Mouse (Mus musculus) ZHBTc4 (cell line): Measurements from ENCODE around the gene Map3k9.
A peak's percentile ranks its signal among the peaks of the same experiment; 100 is the strongest.

Experiments used
- DNase-seq: peaks from one replicate; pipeline ENCODE4 v3.0.0-alpha.2; 2011; ENCODE audit warnings: low read depth, low spot score

Map3k9 gene

DNA sequence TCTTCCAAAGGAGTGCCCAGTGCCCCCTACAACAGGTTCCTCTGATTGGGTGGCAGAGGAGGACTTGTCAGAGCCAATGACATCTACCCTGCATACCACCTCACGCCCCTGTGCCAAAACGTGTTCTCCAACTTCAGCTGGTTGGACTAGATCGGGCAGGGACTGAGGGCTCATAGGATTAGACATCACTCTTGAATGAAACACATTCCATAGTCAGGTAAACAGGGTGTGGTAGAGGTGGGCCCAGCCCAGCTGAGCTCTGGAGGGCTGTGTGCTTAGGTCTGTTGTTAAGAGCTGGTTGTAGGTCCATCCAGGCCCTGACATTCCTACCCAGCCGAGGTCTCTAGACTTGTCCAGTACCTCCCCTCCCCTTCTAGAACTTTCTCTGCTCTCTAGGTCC is 68.4 kb downstream of the Map3k9 start:
- DNase-seq, result no peak

DNA sequence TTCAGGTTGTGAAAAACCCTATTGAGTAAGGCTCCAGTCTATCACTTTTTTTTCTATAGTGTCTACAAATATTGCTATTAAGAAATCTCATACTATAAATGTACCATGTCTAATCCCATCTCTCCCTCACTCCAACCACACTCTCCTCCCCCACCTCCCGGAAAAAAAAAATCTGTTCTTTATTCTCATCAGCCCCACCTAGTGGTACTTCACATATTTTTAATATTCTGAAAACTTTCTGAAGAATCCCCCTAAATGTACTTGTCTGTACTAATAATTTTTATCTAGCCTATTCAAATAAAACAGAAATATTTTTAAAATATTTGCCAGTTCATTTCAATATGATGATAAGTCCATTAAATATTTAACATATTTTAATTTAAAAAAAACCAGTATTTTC is 78.1 kb downstream of the Map3k9 start:
- DNase-seq, result no peak

DNA sequence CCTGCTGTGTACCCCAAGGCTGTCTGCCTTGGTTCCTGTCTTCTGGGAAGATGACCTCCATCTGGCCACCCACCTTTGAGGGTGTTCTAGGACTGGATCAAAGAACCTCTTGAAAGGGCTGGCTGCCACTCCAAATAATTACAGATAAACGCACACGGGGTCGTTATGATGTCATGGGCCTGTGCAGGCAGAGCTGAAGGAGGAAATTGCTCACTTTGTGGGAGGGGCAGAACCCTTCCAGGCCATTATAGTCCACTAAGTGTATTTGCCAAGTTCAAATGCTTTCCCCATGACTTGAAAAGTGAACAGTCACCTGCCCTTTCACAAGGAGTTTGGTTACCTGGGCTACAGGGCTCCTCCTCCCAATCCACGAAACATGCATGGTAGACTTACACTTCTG is 83.0 kb downstream of the Map3k9 start:
- no peak for DNase-seq

DNA sequence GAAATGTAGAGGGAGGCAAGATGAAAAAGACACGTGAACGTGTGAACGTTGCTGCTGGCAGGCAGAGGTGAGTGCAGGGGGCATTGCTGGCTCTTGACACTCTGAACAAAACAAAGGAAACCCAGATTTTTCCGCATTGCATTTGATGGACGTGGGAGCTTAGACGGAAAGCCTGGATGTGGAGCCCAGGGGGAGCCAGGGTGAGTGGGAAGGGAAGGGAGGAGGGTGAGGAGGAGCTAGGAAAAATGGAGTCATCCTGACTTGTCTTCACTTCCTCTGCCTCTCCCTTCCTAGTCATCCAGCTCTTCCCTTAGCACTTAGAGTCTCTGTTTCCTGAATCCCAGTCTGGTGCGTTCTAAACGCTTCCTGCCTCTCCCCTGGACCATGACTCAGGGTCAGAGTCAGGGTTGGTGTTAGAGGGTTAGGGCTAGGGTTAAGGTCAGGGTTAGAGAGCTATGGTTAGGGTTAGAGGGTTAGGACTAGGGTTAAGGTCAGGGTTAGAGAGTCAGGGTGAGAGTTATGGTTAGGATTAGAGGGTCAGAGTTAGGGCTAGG is 89.7 kb downstream of the Map3k9 start:
- peak; percentile 21 for DNase-seq

DNA sequence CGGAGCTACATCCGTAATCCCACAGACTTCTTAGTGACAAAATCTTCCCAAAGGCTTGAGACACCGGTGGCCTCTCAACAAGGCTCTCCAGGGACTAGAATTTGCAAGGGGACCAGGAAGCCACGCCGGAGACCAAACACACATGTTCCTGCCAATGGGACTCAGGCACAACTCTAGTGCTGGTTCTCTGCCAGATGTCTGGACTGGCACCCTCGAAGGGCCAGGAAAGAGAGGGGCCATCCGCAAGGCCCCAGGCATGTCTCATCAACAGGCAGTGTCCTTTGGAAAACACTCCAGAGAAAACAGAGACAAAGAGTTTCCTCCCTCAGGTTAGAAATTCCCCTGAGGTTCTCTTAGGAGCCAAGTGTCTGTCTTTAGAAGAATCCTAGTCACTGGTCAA is 90.2 kb downstream of the Map3k9 start:
- no peak for DNase-seq

DNA sequence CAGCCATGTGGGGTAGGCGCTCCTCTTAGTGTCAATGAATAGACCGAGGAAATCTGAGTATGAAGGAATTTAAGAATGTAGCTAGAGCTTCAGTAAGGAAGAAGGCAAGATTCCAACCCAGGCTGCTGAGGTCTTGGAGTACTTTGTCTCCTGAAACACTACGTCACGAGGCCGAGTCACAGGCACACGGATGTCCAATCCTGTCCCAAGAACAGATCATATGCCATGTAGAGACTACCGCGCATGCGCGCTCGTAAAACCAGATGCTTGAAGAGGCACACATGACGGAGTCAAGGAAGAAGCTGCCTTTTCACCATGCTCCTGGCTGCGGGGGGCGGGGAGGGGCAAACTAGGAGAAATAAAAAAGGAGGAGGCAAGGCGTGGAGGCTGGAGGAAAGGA is 90.9 kb downstream of the Map3k9 start:
- peak; percentile 35 for DNase-seq

DNA sequence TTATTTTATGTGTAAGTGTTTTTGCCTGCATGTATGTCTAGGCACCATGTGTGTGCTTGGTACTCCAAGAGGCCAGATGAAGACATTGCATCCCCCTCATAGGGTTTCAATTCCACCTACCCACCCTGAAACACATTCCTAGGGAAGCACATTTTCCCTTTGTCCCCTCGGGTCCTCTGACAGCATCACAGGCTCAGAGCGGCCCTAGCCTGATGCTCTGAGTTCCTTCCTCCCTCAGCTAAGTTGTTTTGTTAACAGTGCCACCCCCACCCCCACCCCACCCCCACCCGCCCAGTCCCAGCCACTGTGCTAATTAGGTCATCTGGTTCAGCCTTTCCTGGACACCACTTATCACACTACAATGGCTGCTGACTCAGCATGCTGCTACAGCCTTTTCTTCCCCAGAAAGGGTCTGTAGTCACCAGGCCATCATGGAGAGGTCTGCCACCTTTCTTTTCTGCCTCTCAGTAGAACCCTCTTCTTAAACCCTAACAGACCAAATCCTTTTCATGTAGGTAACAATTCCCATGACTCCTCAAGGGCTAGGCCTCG is 91.4 kb downstream of the Map3k9 start:
- DNase-seq, result no peak

DNA sequence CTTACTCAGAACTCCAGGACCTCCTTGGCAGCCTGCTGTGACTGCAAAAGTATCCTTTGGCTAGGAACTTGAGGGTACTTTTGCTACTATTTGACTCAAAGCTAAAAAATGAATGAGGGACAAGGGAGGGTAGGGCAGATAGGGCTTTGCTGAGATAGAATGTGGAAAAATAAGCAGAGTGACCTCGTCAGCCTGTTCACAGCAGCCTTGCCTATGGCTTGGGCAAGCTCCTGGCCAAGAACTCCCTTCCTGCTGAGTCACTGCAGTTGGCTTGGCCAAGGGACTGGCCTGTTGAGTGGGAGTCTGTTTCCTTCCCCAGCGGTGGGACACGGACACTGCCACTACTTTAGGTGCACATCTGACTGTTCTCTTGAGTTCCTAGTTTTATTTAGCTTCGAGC is 92.4 kb downstream of the Map3k9 start:
- DNase-seq, result no peak

DNA sequence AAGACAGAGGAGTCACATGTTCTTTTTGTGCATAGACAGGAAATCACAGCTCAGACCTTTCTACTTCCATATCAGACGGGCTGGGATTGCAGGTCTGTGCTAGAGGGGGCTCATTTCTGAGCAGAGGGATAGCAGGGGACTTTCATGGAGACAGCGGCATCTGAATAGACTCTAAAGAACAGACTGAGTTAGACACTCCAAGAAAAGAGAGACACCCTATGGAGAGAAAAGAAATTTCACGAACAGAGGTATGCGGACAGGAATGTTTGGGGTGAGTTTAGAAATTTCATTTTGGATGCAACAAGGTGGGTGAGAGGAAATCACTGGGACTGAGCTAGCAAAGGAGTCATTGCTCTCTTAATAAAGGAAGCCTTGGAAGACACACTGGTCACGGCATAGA is 93.1 kb downstream of the Map3k9 start:
- DNase-seq, result no peak

DNA sequence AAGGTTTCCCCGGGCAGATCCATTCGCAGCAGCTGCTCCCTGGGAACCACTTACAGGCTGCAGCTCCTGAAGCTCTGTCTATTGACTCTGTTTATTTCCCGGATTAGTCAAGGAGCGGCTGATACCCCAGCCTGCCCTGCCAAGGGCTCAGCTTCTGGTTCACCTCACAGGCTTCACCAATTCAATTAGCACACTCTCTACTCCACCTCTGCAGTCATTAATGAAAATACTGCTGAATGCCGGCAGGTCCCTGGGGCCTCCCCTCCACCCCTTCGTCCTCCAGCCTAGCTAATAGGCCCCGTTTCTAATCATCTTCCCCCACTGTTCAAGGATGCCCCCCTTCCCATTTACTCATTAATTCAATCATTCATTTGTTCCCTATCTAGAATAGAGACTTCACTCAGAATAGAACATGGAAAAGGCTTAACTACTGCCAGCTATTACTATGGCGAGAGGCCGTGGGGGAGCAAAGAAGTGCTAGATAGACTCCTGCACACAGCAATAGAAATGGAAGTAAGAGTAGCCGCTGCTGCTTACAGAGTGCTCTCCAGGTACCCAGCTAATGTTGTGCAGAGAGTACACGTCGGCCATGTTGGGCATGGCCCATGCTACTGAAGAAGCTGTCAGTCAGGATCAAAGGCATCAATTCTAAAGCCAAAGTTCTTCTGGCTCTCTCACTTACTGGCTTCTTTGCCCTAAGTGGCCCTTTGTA is 94.4 kb downstream of the Map3k9 start:
- DNase-seq, result no peak

DNA sequence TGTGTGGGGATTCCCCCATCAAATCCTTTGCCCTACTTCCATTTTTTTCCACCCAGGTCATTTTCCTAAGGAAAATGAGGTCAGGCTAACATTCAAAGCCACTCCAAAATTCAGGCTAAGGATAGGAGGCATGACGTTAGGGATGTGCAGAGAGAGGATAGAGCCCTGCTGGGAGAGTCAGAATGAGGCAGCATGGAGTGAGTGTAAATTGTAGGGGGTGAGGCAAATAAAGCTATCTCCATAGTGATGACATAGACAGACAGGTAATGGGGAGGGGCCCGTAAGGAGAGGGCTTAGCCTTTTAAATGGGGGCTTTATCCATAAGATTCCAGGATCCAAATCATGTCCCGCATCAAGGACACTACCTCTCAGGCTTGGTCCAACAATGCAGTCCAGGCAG is 95.0 kb downstream of the Map3k9 start:
- DNase-seq, result no peak

DNA sequence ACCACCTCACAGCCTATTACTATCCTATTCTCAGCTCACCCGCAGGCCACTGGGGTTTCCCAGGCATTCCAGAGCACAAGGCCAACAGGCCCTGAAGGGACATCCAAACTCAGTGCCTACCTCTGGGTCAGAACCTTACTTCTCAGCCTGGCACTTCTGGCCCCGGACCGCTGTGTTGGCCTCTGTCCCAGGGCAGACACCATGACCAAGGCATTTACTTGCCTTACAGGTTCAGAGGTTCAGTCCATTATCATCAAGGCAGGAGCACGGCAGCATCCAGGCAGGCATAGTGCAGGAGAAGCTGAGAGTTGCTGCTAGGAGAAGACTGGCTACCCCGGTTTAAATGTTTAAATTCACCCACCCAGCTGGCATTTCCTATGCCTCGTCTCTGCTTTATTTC is 96.9 kb downstream of the Map3k9 start:
- no peak for DNase-seq

DNA sequence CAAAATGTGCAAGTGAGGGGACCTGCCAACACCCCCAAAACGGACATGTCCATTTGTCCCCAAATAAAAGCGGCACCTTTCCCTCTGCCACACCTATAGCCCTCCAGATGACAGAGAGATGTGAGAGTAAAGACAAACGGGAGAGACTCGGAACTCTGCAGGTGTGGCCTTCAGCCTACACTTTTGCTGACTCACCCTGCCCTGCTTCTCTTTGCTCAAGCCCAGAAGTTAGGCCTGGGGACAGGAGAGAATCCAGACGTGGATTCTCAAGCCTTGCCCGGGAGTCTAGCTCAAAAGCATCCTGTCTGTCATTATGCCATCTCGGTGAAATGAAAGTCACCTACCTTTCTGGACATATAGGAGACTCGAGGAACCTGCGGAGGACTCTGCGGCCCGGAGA is 97.6 kb downstream of the Map3k9 start:
- peak; percentile 54 for DNase-seq

DNA sequence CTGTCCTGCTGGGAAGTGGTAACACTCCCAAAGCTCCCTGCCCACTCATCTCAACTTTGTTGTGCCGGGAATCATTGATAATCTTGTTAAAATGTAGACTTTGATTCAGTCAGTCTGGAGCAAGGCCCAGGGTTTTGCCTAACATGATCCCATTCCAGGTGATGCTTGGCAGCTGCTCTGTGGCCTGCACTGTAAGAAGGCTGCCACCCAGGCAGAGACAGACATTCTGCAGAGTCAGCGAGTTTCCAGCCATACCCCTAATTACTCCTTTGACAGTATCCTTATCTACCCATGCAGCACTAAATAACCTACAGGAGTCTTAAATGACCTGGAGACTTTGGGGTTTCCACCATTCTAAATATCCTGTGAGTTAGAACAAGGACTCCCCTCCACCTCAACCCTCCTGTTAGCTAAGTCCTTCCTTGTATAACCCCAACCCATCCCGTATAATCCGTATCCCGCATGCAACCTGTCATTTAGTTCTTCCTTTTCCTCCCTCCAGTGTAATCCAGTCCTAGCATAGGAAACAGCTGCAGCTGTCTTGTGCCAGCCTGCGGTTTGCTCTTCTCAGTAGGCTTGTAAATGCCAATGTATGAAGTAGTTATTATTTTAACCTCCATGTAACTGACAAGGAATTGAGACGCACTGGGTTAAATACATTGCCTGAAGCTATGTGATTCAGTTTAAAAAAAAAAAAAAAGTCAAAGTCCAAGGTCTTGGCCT is 101.0 kb downstream of the Map3k9 start:
- no peak for DNase-seq

DNA sequence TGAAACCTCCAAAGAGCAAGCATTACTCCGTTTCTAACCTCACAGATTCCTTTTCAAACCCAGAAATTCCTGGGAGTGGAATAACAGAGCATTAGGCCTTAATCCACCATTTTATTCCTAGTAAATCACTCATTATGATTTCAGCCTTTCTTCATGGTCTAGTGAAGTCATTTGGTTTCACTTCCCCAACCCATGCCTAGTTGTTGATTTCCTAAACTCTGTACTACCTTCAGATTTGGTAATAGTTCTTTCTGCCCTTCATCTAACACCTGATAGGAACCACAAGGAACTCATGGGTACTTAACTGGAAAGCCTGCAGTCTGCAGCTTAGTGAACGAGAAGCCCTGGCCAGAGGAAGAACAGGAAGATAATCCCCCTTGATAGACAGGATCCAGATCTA is 105.4 kb downstream of the Map3k9 start:
- no peak for DNase-seq
